Mouse (Mus musculus): ENCODE measurements at regions not wholly inside any gene's neighbourhood (a gene's known extent, or its start where the extent isn't known, plus 50 kb on each side); places are given as distances from the start of the nearest gene placed in this dataset.

- TF ChIP-seq CTCF (IDR thresholded peaks at IDR 0.05; ENCODE audit: extremely low read depth, insufficient read length, insufficient replicate concordance, low read depth, low read length), result no peak
- TF ChIP-seq POLR2A (IDR thresholded peaks at IDR 0.05; ENCODE audit: low read depth, low read length), result no peak
These were observed 83.0 kb upstream of the Daam1 start for GRCm38 (mm10) chr12:71747831-71748368.

Data from small intestine, adult 2 months (tissue).